Mouse (Mus musculus) G1E (cell line): ENCODE data around the gene Cct6b. TPM values are rescaled to one million over a fixed set of nuclear protein-coding genes. Genes with fewer than 3 reads are reported as not detected.
"Not testable (repeated sequence)": the region's sequence is repeated elsewhere in the genome, so short reads cannot be mapped to it uniquely, and the experiment has no call there.

Experiments used
- ATAC-seq: 2 replicates; pipeline ENCODE4 v1.8.0; 2016; ENCODE audit warnings: mild to moderate bottlenecking; ENCODE audit not compliant: insufficient number of reproducible peaks, poor library complexity, low FRiP score, severe bottlenecking; ENCODE audit errors: extremely low read depth
- DNase-seq: peaks from one replicate; pipeline ENCODE4 v3.0.0; 2012; ENCODE audit warnings: low spot score
- H3K27me3 ChIP-seq: 2 replicates; pipeline ENCODE4 v1.6.1; 2012; ENCODE audit warnings: mild to moderate bottlenecking, low read length, inconsistent platforms; ENCODE audit not compliant: insufficient read depth
- H3K36me3 ChIP-seq: replicated peaks from 2 replicates; pipeline ENCODE3; 2012; ENCODE audit warnings: mild to moderate bottlenecking, inconsistent platforms
- H3K4me1 ChIP-seq: 2 replicates; pipeline ENCODE4 v1.6.1; 2012; ENCODE audit warnings: low read depth, low read length, inconsistent platforms, mixed read lengths; ENCODE audit not compliant: insufficient read depth
- H3K4me3 ChIP-seq: 2 replicates; pipeline ENCODE4 v1.5.1; 2012; ENCODE audit warnings: low read depth, mild to moderate bottlenecking, inconsistent platforms, low read length, moderate library complexity, mixed read lengths
- H3K9me3 ChIP-seq: replicated peaks from 2 replicates; pipeline ENCODE4 v1.6.1; 2012; ENCODE audit warnings: inconsistent platforms
- CTCF ChIP-seq: IDR thresholded peaks from 2 replicates; pipeline ENCODE4 v1.5.1; 2012; ENCODE audit warnings: low read depth, low read length, inconsistent platforms, mixed read lengths
- GATA1 ChIP-seq: IDR thresholded peaks from 2 replicates; pipeline ENCODE4 v1.6.1; 2012; ENCODE audit warnings: borderline replicate concordance, low read length, inconsistent platforms, mixed read lengths
- GATA2 ChIP-seq: IDR thresholded peaks from 2 replicates; pipeline ENCODE4 v1.6.1; 2012; ENCODE audit warnings: low read depth, low read length, inconsistent platforms, borderline replicate concordance
- POLR2AphosphoS5 ChIP-seq: IDR thresholded peaks from 2 replicates; pipeline ENCODE4 v1.6.1; 2012; ENCODE audit warnings: low read depth, low read length, inconsistent platforms; ENCODE audit not compliant: insufficient replicate concordance
- TAL1 ChIP-seq: conservative IDR thresholded peaks from 2 replicates; pipeline ENCODE4 v1.6.1; 2012; ENCODE audit warnings: low read depth, low read length, inconsistent platforms, mixed read lengths
- polyA plus RNA-seq: library from polyadenylated mRNA; stranded (reverse); fragments of >175 nt; gene quantifications from 2 replicates; pipeline ENCODE4 v1.2.3, GENCODE M21; 2012
- total RNA-seq, 2 experiments: library from RNA; stranded (forward) in 1 of 2; stranded (reverse) in 1 of 2; fragments of 200-1000 nt in 1 of 2; fragments of >200 nt in 1 of 2; fragmentation: Nextera tagmentation in 1 of 2; gene quantifications; 2 replicates each; pipeline ENCODE4 v1.2.3; 2014 to 2017

The Cct6b gene
- total and polyA plus RNA-seq, 3 experiments, result 0.29 to 3.5 (median 0.44) TPM

DNA sequence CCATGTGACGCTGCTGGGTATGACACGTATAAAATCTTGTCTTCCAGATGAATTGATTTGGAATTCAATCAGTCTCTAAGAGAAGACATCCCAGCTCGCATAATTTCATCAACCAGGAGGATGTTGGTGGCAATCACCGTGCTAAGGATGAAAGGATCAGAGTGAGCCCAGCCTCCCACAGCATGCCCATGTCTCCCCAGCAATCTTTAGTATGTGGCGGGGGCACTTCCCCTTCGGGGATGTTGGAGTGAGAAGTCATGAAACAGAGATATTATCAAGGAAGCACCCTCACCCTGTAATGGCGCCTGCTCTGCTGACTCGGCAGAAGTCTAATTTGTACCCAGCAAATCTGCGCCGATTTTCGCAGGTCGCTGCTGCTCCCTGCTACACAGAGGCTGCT is 44.8 kb downstream of the Cct6b start:
- Histone ChIP-seq H3K36me3 (no peaks in the 10 kb centered on the region), H3K9me3 (no peaks in the 10 kb centered on the region), H3K27me3 (no peaks in the 10 kb centered on the region), H3K4me3 (no peak overlapping the region), H3K4me1 (no peaks in the 10 kb centered on the region)
- TF ChIP-seq GATA2 (no peak), TAL1 (no peak), CTCF (no peak), GATA1 (no peak), POLR2AphosphoS5 (no peak)
- DNase-seq (no peak), ATAC-seq (no peak)

DNA sequence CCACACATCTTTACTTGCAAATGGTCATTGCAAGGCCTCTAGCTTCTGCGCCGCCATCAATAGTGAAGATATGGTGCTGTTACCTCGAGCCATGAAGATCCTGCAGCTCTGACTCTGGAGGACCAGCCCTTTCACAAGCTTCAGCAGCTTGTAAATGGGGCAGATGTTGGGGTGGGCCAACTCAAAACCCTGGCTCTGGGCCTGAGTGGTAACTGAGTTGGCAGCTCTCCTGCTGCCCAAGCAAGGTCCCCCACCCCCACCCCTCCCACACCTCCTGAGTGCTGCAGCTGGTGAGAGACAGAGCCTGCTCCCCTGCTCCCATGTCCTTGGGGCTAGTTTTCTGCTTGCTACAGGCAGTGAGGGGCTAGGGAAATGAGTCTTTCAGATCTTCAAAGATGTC is 51.4 kb downstream of the Cct6b start:
- Histone ChIP-seq H3K36me3 (no peaks in the 10 kb centered on the region), H3K4me1 (peaks cover 3% of the 10 kb centered on the region; the same call in 1 of the 2 replicates), H3K4me3 (no peak overlapping the region), H3K9me3 (no peaks in the 10 kb centered on the region), H3K27me3 (no peaks in the 10 kb centered on the region)
- DNase-seq (no peak), ATAC-seq (no peak)
- no peak for TF ChIP-seq POLR2AphosphoS5
- TF ChIP-seq GATA2, result no peak
- TF ChIP-seq GATA1, result no peak

DNA sequence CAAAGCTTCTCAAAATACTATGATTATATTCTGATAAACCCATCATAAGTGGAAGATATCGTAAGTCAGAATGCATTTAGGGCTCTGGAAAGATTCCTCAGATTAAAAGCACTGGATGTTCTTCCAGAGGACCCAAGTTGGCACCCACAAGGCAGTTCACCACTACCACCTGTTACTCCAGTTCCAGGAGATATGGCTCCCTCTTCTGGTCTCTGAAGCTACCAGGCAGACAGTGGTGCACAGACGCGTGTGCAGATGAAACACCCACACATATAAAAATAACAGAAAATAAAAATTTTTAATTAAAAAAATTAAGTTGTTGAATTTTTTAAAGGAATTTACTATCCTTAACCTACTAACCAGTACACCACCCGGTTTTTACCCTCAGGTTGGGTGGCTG is 55.2 kb downstream of the Cct6b start:
- H3K27me3 ChIP-seq, result no peaks in the 10 kb centered on the region
- H3K4me3 ChIP-seq, result no peak overlapping the region
- no peak for TF ChIP-seq CTCF
- no peak for TF ChIP-seq GATA2
- TF ChIP-seq POLR2AphosphoS5, result no peak
- no peak for TF ChIP-seq TAL1
- no peak for TF ChIP-seq GATA1
- H3K4me1 ChIP-seq, result peaks cover 3% of the 10 kb centered on the region; the same call in 1 of the 2 replicates
- H3K9me3 ChIP-seq, result no peaks in the 10 kb centered on the region
- ATAC-seq, result no peak
- no peak for DNase-seq
- H3K36me3 ChIP-seq, result no peaks in the 10 kb centered on the region

DNA sequence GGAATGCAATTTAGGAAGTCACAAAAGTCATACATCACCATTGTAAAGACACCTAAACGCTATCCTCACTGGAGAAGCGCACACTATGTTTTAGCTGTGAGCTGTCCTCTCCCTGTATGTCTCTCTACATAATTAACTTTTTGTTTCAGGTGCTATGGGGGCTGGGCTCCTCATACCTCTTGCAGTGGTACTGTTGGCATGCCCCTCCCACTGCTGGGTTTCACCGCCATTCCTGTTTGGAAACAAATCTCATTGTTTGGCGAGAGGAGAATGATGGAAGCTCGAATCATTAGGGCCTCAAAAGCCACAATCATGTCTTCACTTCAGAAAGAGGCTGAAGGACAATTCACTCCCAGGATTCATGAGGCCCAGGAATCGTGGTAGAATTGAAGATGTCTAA is 59.0 kb downstream of the Cct6b start:
- Histone ChIP-seq H3K27me3 (no peaks in the 10 kb centered on the region), H3K4me1 (no peaks in the 10 kb centered on the region), H3K36me3 (no peaks in the 10 kb centered on the region), H3K9me3 (no peaks in the 10 kb centered on the region), H3K4me3 (no peak overlapping the region)
- TF ChIP-seq GATA1 (no peak), TAL1 (no peak), POLR2AphosphoS5 (no peak), GATA2 (no peak), CTCF (no peak)
- DNase-seq (no peak), ATAC-seq (no peak)

DNA sequence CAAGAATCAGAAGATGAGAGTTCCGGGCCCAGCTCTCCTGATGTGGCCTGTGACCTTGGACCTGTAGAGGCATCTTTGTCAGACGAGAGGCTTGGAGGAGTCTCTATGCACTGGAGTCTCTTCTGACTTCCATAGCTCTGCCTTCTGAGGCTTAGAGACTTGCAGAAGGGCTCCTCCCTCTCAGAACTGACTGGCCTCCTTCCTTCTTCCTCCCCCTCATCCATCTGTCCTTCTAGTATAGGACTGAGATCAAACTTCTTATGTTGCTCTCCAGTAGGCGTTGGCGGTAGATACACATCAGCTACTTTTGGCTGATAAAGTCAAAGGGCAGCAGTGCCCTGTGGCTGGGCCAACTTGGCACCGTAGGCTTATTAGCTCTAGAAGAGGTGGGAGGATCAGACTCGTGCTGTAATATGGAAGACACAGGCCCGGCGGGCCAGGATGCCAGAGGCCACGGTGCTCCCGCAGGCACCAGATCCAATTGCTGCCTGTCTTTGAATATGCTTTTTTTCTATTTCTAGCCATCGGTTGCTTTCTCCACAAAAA is 64.2 kb downstream of the Cct6b start:
- DNase-seq, result no peak
- no peaks in the 10 kb centered on the region for H3K4me1 ChIP-seq
- TF ChIP-seq POLR2AphosphoS5 (no peak), GATA2 (no peak), CTCF (no peak), GATA1 (no peak), TAL1 (no peak)
- no peaks in the 10 kb centered on the region; the same call in 1 of the 2 replicates for H3K27me3 ChIP-seq
- no peaks in the 10 kb centered on the region for H3K36me3 ChIP-seq
- ATAC-seq, result no peak
- H3K9me3 ChIP-seq, result no peaks in the 10 kb centered on the region; the same call in 1 of the 2 replicates
- H3K4me3 ChIP-seq, result no peak overlapping the region

DNA sequence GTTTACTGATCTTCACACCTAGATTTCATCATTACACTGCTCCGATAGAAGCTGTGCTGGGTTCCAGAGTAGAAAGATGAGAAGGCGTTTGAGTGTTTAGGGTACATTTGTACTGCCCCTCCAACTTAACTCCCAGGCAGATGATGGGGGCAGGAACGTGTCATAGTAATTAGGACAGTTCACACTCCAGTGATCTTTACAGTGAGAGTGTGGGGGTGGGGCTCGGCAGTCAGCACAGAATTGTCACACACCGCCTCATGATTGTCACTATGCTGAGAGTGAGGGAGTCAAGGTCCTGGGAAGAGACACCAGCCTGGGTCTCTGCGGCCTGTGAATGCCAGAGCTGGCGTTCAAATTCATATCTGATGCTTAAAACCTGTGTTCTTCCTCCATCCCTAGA is 68.2 kb downstream of the Cct6b start:
- H3K36me3 ChIP-seq, result no peaks in the 10 kb centered on the region
- DNase-seq (no peak), ATAC-seq (no peak)
- no peak overlapping the region for H3K4me3 ChIP-seq
- no peaks in the 10 kb centered on the region; the same call in 1 of the 2 replicates for H3K27me3 ChIP-seq
- TF ChIP-seq POLR2AphosphoS5 (no peak), GATA1 (no peak)
- no peaks in the 10 kb centered on the region; the same call in none of the 2 replicates for H3K9me3 ChIP-seq
- H3K4me1 ChIP-seq, result no peaks in the 10 kb centered on the region

DNA sequence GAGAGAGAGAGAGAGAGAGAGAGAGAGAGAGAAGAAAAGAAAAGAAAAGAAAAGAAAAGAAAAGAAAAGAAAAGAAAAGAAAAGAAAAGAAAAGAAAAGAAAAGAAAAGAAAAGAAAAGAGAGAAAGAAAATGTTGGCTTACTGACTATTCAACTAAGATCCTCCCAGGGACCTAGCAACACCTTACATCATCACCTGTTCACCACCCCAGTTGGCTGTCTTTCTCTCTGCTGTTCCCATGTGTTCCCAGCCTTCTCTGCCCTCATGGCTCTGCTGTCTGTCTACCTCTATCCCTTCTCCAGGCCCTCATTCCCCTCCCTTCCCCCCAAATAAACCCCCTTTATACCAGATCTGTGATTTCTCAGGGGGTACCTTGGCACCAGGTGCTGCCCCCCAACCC is 69.2 kb downstream of the Cct6b start:
- H3K9me3 ChIP-seq, H3K4me1 ChIP-seq, H3K27me3 ChIP-seq, DNase-seq, H3K36me3 ChIP-seq, H3K4me3 ChIP-seq, ATAC-seq: not testable (repeated sequence)
